Mouse (Mus musculus) spleen, adult 18-20 months (tissue): Measurements from ENCODE around the gene Sp100.
A peak's percentile ranks its signal among the peaks of the same experiment; 100 is the strongest.

Experiments
- DNase-seq, 2 experiments: peaks; one replicate each; pipeline ENCODE4 v3.0.0; 2022; ENCODE audit warnings: mixed read lengths in 2 of 2

The Sp100 gene

DNA sequence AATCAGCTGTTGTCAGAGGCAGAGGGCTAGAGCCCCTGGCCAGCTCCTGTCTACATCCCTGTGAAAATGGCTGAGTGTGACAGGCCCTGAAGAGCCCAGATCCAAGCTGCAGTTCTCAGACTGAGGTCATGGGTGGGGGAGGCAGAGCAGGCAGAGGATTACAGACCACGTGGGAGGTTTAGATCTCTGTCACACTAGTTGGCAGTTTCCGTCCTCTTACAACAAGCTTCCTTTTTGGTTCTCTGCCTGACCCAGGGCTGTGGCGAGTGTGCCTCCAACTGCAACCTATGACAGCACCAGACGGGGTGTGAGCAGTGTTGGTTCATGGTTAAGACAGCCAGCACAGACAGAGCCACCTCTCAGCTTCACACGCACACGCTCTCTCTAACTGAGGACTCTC, 101.7 kb downstream of the Sp100 start:
- peak; percentile 38 to 46 for DNase-seq

DNA sequence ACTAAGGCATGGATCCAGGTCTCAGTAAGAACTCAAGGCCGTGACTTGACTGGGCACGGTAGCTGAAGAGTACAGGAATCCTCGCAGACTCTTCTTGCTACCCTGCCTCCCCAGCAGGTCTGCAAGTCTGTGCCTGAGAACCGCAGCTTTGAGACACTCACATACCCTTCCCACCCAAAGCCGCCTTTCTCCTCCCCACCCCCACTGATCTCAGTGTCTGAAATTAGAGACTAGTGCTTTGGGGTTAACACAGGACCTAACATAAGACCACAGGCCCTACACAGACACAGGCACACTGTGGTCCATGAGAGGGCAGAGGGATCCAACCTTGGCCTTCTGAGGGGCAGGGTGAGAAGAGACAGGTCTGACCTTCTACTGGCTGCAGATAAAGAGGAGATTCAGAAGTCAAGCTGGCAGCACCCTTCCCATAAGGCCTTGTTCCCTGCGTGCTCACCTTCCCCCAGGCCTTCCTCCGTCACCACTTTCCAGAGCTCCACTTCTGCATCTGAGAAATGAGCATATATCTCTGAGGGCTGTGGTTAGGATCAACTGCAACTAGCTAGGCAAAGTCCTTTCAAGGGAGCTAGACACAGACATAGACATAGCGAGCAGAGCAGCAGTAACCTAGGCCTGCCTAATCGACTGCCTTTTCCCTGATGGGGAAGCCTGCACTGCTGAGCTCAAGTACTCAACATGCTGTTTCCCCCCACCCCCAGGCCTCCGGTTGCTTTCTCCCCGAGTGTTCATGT, 102.3 kb downstream of the Sp100 start:
- no peak for DNase-seq

DNA sequence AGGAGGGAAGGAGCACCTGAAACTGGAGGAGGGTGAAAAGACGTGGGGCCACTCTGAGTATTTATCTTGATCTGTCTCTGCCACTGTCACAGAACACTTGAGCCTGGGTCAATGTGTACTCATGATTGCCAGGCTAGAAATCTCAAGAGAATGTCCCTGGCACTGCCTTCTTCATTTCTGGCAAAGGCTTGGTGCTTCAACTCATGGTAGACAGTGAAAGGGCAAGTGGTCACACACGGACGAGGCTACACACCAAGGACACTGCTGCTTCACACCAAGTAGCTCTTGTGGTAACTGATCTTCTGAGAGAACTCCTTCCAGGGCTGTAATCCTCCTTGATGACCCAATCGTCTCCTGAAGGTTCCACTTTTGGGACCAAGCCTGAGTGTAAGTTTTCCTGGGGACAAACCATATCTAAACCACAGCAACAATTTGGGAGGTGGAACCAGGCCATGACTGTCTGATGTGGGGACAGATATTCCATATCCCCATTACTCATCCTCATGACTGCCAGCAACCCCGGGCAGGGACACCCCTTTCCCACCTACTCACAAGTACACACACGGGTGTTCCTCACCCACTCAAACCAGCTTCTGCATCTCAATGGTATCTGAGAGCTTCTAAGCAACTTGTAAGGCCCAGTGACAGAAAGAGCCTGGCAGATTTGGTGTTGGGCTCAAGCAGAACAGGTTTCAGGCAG, 107.9 kb downstream of the Sp100 start:
- DNase-seq: no peak

DNA sequence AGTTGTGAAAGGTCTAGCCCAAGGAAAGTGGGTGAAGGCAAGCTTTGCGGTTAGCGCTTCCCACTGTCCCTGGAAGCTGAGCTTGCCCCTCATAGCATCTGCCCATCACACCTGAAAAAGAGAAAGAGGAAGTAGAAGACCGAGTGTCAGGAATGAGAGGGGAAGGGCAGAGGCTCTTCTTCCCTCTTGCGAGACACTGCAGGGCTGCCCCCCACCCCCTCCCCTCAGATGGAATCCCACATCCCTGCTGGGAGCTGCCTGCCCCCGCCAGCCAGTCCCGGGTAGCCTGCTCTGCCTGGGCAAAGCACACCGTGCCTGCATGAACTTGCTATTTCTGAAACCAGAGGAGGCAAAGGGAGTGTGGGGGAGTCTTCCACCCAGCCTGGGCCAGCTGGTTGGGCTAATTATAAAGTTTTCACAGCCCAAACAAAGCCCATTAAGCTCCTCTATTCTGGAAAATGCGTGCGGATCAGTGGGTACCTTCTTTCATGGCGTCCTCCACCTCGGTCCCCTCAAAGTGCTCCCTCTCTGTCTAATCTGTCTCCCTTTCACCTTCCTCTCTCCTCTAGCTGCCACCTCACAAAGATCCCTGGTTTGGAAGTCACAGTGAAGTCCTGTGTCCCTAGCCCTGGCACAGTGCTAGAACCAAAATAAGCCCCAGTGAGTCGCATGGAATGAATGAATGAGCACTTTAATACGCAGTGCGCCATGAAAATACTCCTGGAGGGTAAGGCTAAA, 108.6 kb downstream of the Sp100 start:
- no peak for DNase-seq

DNA sequence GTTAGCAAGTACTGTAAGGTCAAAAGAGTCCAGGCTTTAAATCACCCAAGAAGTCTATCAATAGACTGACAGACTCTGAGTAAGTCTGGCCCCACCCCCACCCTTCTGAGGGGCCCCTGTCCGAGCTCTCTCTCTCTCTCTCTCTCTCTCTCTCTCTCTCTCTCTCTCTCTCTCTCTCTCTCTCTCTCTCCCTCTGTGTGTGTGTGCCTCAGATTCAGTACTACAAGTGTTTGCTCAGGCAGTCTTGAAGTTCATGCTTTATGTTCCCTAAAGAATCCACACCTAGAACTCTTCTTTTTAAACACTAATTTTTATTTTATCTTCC, 109.1 kb downstream of the Sp100 start:
- no peak for DNase-seq
